Mouse (Mus musculus): ENCODE results near the gene Phldb3.

The Phldb3 gene

DNA sequence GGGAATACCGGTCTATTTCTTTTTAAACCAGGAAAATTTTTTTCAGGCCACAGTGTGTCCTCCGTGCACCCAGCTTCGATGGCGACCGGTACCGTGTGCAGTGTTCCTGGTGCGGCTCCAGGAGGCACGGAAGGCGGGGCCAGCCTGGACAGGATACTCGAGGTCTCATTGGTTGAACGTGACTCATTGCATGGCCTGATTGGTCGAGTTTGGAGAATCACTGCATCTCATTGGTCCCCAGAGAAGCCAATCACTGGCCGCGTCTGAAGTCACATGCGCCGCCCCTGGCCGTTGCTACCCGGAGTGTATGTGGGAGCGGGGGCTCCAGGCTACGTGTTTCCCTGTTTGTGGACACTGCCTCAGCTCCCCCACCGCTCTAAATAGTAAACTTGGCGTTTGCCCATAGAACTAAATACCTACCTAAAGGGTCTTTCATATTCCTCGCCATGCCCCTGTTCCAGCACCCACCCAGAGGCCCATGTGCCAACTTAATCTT, 61.4 kb downstream of the Phldb3 start:
- Histone ChIP-seq H3K27me3 (ENCODE audit: insufficient read depth, low read length) (peaks cover 61% of the 10 kb centered on the region), H3K9me3 (ENCODE audit: low read length) (peaks cover 6% of the 10 kb centered on the region), H3K4me1 (replicated peaks; ENCODE audit: low read depth, low read length) (no peaks in the 10 kb centered on the region), H3K36me3 (ENCODE audit: insufficient read depth, low read length) (no peaks in the 10 kb centered on the region), H3K4me3 (replicated peaks; ENCODE audit: low read length) (no peak overlapping the region)
- no peak for TF ChIP-seq NANOG (IDR thresholded peaks at IDR 0.05; ENCODE audit: borderline replicate concordance, low read length)
- no peak for TF ChIP-seq CTCF (conservative IDR thresholded peaks at IDR 0.05; ENCODE audit: low read length)
- no peak for TF ChIP-seq POU5F1 (IDR thresholded peaks at IDR 0.05; ENCODE audit: borderline replicate concordance, low read length)

DNA sequence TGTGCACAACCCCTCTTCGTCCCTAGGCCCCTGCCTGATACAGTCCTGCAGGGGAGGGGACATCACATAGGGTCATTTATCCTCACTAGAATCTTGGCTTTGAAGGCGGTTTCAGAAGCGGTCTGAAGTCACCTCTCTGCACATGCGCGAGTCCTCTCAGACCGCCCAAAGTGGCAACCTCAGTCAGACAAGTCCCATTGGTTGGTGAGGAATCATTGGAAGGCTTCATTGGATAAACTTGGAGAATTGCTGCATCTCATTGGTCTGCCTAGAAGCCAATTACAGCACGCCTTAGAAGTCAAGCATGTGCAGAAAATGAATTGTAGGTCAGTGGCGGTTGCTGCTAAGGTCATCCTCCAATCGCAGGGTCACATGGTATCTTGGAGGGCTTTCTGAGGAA, 66.0 kb downstream of the Phldb3 start, which contains the start of gene Tex101:
Tex101 (minus strand) TSS at position 101 of the 400 bp plus-strand sequence.
- TF ChIP-seq NANOG (IDR thresholded peaks at IDR 0.05; ENCODE audit: borderline replicate concordance, low read length), result no peak
- TF ChIP-seq CTCF (conservative IDR thresholded peaks at IDR 0.05; ENCODE audit: low read length), result no peak
- no peak for TF ChIP-seq POU5F1 (IDR thresholded peaks at IDR 0.05; ENCODE audit: borderline replicate concordance, low read length)
- no peaks in the 10 kb centered on the region for H3K36me3 ChIP-seq (ENCODE audit: insufficient read depth, low read length)
- peaks cover 52% of the 10 kb centered on the region for H3K27me3 ChIP-seq (ENCODE audit: insufficient read depth, low read length)
- H3K4me3 ChIP-seq (replicated peaks; ENCODE audit: low read length), result no peak within 1 kb of the TSS
- no peaks in the 10 kb centered on the region for H3K4me1 ChIP-seq (replicated peaks; ENCODE audit: low read depth, low read length)
- peaks cover 5% of the 10 kb centered on the region for H3K9me3 ChIP-seq (ENCODE audit: low read length)
